Mouse (Mus musculus) 3134 (cell line): Measurements from ENCODE around the gene Rps29.

Experiments used
- DNase-seq: peaks from one replicate; pipeline ENCODE4 v3.0.0-alpha.2; 2011; ENCODE audit warnings: low spot score; ENCODE audit not compliant: insufficient read length; ENCODE audit errors: extremely low read depth

The Rps29 gene

GRCm38 (mm10) chr12:69158765-69159577 lies at the start of gene Rps29:
Gene Rps29 (minus strand): TSS chr12:69159186.
- DNase-seq, result peak; percentile 99

- DNase-seq, result no peak
Observed at GRCm38 (mm10) chr12:69208520-69208919, 49.5 kb upstream of the Rps29 start.

GRCm38 (mm10) chr12:69207926-69208325 lies 48.9 kb upstream of the Rps29 start:
- no peak for DNase-seq

GRCm38 (mm10) chr12:69207396-69207795 lies 48.4 kb upstream of the Rps29 start:
- no peak for DNase-seq

- DNase-seq, result no peak
Observed at GRCm38 (mm10) chr12:69204052-69204833, 45.3 kb upstream of the Rps29 start, which contains the start of gene Gm49384. Gene Gm49384 (minus strand): TSS chr12:69204267.

- DNase-seq, result no peak
Observed at GRCm38 (mm10) chr12:69198985-69199384, 40.0 kb upstream of the Rps29 start.

GRCm38 (mm10) chr12:69198164-69198535 lies 39.2 kb upstream of the Rps29 start, which contains the start of gene Dnaaf2:
Gene Dnaaf2 (minus strand): TSS chr12:69198429.
- DNase-seq, result no peak

- peak; percentile 83 for DNase-seq
Observed at GRCm38 (mm10) chr12:69197378-69198163, 38.6 kb upstream of the Rps29 start.

GRCm38 (mm10) chr12:69196444-69197377 lies 37.7 kb upstream of the Rps29 start, which contains the start of gene Gm49383:
Gene Gm49383 (minus strand): TSS chr12:69197104.
- peak; percentile 85 for DNase-seq

- no peak for DNase-seq
Observed at GRCm38 (mm10) chr12:69192637-69193036, 33.7 kb upstream of the Rps29 start.

GRCm38 (mm10) chr12:69191396-69191795 lies 32.4 kb upstream of the Rps29 start:
- DNase-seq, result no peak

- DNase-seq, result no peak
Observed at GRCm38 (mm10) chr12:69190522-69190921, 31.5 kb upstream of the Rps29 start.

GRCm38 (mm10) chr12:69190074-69190473 lies 31.1 kb upstream of the Rps29 start:
- no peak for DNase-seq

GRCm38 (mm10) chr12:69186811-69187471 lies 28.0 kb upstream of the Rps29 start:
- no peak for DNase-seq

- no peak for DNase-seq
Observed at GRCm38 (mm10) chr12:69185371-69185770, 26.4 kb upstream of the Rps29 start.

GRCm38 (mm10) chr12:69184342-69185295 lies 25.6 kb upstream of the Rps29 start:
- DNase-seq, result peak; percentile 68

GRCm38 (mm10) chr12:69183583-69184308 lies 24.8 kb upstream of the Rps29 start, which contains the start of the genes Rpl36al and Mgat2:
Gene Rpl36al (minus strand): TSS chr12:69184083.
Gene Mgat2 (plus strand): TSS chr12:69184157.
- DNase-seq, result peak; percentile 96
